8 mouse cellular contexts compared by ENCODE assay signal in the genomic region with DNA sequence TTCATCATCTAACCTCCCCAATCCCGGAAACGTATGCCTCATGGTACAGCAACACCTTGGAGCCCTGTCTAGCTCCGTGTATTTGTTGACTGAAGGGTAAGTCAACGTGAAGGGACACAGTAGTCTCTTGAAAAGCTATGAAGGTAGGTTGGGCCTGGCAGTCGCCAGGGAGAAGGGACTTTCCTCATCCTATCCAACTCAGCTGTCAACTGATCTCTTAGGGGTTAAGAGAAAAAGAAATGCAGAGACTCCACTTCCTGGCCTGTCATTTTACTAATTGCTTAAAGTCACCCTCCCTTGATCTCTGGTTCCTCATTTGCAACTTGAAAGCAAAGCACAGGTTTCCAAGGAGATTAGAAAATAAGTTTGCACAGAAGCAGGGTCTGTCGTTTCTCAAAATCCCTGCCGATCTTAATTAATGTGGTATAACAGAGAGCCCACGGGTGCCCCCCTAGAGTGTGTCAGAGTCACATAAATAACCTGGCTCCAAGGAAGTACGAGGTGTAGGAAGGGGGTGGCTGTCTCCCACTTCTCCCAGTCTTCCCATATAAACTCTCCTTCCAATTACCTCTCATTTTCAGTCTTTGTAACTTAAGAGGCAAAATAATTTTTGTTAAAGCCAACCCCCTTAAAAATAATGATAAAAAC. TPM values are rescaled to one million over a fixed set of nuclear protein-coding genes. Genes with fewer than 3 reads are reported as not detected.
DNase-seq lines count a peak whose midpoint lies in the region; ATAC-seq and TF ChIP-seq lines count a peak whose summit lies in the region.

No protein-coding gene starts in this region.

- H3K9me3 ChIP-seq in kidney, embryonic 15.5 days (replicated peaks), result no peaks in the 10 kb centered on the region
- H3K9me3 ChIP-seq in hindbrain, postnatal 0 days (ENCODE audit: low read length), result no peaks in the 10 kb centered on the region
- no peaks in the 10 kb centered on the region for H3K9me3 ChIP-seq in midbrain, embryonic 11.5 days (ENCODE audit: control insufficient read depth, low read length)

- H3K4me1 ChIP-seq in kidney, embryonic 15.5 days, result peaks cover 25% of the 10 kb centered on the region
- no peaks in the 10 kb centered on the region; the same call in 1 of the 2 replicates for H3K4me1 ChIP-seq in hindbrain, postnatal 0 days (ENCODE audit: insufficient read depth, low read length)
- H3K4me1 ChIP-seq in midbrain, embryonic 11.5 days (ENCODE audit: control insufficient read depth, insufficient read depth, low read length), result peaks cover 7% of the 10 kb centered on the region

- H3K9ac ChIP-seq in kidney, embryonic 15.5 days, result no peak overlapping the region
- no peak overlapping the region for H3K9ac ChIP-seq in hindbrain, postnatal 0 days (replicated peaks; ENCODE audit: low read length)
- peak overlapping the region; percentile 21; the same call in 1 of the 2 replicates for H3K9ac ChIP-seq in midbrain, embryonic 11.5 days (ENCODE audit: low read length)

- peak overlapping the region; percentile 66 for H3K4me2 ChIP-seq in kidney, embryonic 15.5 days
- peak overlapping the region; percentile 65 for H3K4me2 ChIP-seq in hindbrain, postnatal 0 days (ENCODE audit: low read depth, low read length)
- H3K4me2 ChIP-seq in midbrain, embryonic 11.5 days, result peak overlapping the region; percentile 60

- no peak for TF ChIP-seq CTCF in hindbrain, postnatal 0 days (IDR thresholded peaks at IDR 0.05; ENCODE audit: low read depth)

- peak overlapping the region; percentile 93 for H3K27ac ChIP-seq in kidney, embryonic 15.5 days
- no peak overlapping the region for H3K27ac ChIP-seq in hindbrain, postnatal 0 days
- no peak overlapping the region for H3K27ac ChIP-seq in midbrain, embryonic 11.5 days (ENCODE audit: low read depth, low read length)

- no peaks in the 10 kb centered on the region for H3K27me3 ChIP-seq in kidney, embryonic 15.5 days
- H3K27me3 ChIP-seq in hindbrain, postnatal 0 days (ENCODE audit: insufficient read depth, low read length), result no peaks in the 10 kb centered on the region
- H3K27me3 ChIP-seq in midbrain, embryonic 11.5 days (ENCODE audit: control insufficient read depth, insufficient read depth, low read length), result no peaks in the 10 kb centered on the region

- peak overlapping the region; percentile 35 for H3K4me3 ChIP-seq in kidney, embryonic 15.5 days (replicated peaks)
- H3K4me3 ChIP-seq in hindbrain, postnatal 0 days (ENCODE audit: low read length), result peak overlapping the region; percentile 32
- H3K4me3 ChIP-seq in midbrain, embryonic 11.5 days (ENCODE audit: low read depth, low read length), result no peak overlapping the region; the same call in 1 of the 2 replicates

- peak; percentile 50; the same call in 1 of the 2 replicates for ATAC-seq in kidney, embryonic 15.5 days (replicated peaks; ENCODE audit: low FRiP score)
- ATAC-seq in hindbrain, postnatal 0 days, result peak; percentile 45; the same call in 1 of the 2 replicates
- ATAC-seq in midbrain, embryonic 11.5 days (ENCODE audit: low FRiP score), result no peak

- DNase-seq in kidney, adult 11 months, result no peak
- peak; percentile 6 for DNase-seq in c-Kit-positive CD71-negative TER-119-negative erythroid progenitor cells, embryonic 14.5 days (ENCODE audit: low read depth)
- no peak for DNase-seq in hindbrain, postnatal 0 days (ENCODE audit: low spot score)
- DNase-seq in midbrain, embryonic 11.5 days (ENCODE audit: low spot score, missing footprints), result no peak
- no peak for DNase-seq in urinary bladder, adult 18-20 months (ENCODE audit: low spot score in 2 of 2)
- DNase-seq in cerebellum, postnatal 4 days (ENCODE audit: low spot score in 2 of 2), result no peak
- DNase-seq in retina, embryonic 14.5 days (ENCODE audit: low spot score), result no peak

- 13% methylated on average over 9 of the region's 9 CpGs for WGBS in kidney, embryonic 15.5 days
- WGBS in hindbrain, postnatal 0 days, result 30% methylated on average over 9 of the region's 9 CpGs
- 42% methylated on average over 9 of the region's 9 CpGs for WGBS in midbrain, embryonic 11.5 days

- H3K36me3 ChIP-seq in kidney, embryonic 15.5 days, result no peaks in the 10 kb centered on the region
- H3K36me3 ChIP-seq in hindbrain, postnatal 0 days (ENCODE audit: insufficient read depth, low read length), result no peaks in the 10 kb centered on the region
- no peaks in the 10 kb centered on the region for H3K36me3 ChIP-seq in midbrain, embryonic 11.5 days (ENCODE audit: control insufficient read depth, insufficient read depth, low read length)

RNA-seq across cellular contexts. Expression of gene Fgfbp1, which starts 34.1 kb away (rescaled TPM):
- polyA plus RNA-seq in kidney, embryonic 15.5 days (2015; fragmentation: Nextera tagmentation; extraction: Ambion mirVana), result 5.1 and 6.6 TPM in 2 replicates
- total RNA-seq in hindbrain, postnatal 0 days (2014; rRNA removed), result 7.4 TPM in 2 replicates
- 20.1 and 22.1 TPM in 2 replicates for polyA plus RNA-seq in hindbrain, postnatal 0 days (2015; fragmentation: Nextera tagmentation; extraction: Ambion mirVana)
- 0.53 TPM in 1 of 2 replicates, not detected in the other for polyA plus RNA-seq in midbrain, embryonic 11.5 days (2014; fragmentation: Nextera tagmentation; extraction: Ambion mirVana)

RNA-seq across cellular contexts. Expression of gene Gm7879, which starts 34.5 kb away (rescaled TPM):
- polyA plus RNA-seq in kidney, embryonic 15.5 days (2015; fragmentation: Nextera tagmentation; extraction: Ambion mirVana), result 0.40 and 0.83 TPM in 2 replicates
- total RNA-seq in hindbrain, postnatal 0 days (2014; rRNA removed), result 0.61 TPM in 1 of 2 replicates, not detected in the other
- polyA plus RNA-seq in hindbrain, postnatal 0 days (2015; fragmentation: Nextera tagmentation; extraction: Ambion mirVana), result 0.30 TPM in 1 of 2 replicates, not detected in the other
- polyA plus RNA-seq in midbrain, embryonic 11.5 days (2014; fragmentation: Nextera tagmentation; extraction: Ambion mirVana), result not detected in 2 replicates
